Mouse (Mus musculus): ENCODE results near the gene Pramel1. TPM values are rescaled to one million over a fixed set of nuclear protein-coding genes. Genes with fewer than 3 reads are reported as not detected.

Gene Pramel1
- not detected in 4 replicates for total RNA-seq (2023)

DNA sequence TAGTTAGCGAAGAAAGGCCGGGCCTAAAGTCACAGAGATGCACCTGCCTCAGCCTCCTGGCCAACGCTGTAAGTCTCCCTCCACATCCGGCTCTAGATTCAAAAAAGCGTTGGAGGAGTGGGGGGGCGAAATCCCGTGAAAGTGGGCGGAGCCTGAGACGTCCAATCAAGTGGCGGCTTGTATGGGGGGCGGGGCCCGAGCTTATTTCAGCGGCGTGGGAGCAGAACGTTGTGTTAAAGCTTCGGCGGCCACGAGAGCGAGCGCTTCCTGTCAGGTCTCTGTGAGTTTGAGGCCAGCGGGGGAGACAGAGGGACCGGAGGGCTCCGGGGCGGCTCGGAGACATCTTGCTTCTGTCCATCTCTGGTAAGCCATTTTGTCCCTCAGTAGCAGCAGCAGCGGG is at the start of gene Pramel1:
Gene Pramel1, plus strand, starts transcription at position 248 of the 400 bp plus-strand sequence.

DNA sequence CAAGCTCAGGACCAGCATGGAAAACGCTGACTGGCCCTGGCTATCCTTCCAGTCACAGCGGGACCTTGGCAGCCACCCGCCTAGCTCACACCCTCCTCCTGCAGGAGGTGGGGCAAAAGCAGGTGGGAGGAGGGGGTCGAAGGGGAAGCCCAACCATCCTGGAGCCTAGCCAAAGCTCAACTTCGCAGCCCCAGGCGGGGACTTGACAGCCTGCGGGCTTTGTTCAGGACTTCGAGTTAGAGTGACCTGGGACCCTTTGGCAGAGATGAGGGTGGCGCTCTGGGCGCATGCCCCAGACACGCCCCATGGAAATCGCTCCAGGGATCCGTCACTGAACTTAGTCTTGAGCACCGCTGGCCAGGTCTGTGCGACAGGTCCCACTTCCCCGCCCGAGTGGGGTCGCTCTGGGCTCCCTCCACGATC is 44.7 kb upstream of the Pramel1 start, which contains the start of gene Lrrc38:
Gene Lrrc38, plus strand, starts transcription at position 274 of the 423 bp plus-strand sequence.

GRCm38 (mm10) chr4:143412219-143413092 is 18.2 kb downstream of the Pramel1 start, which contains the start of gene Pramef8:
TSS of gene Pramef8 (plus strand) at chr4:143412426.

Other genes with a start within 250 kb of the Pramel1 start
- 81.9 to 86.4 TPM (median 84.0 TPM) in 4 replicates for gene Prdm2, start 181.4 kb upstream of the Pramel1 start, total RNA-seq (2023)
- not detected in 4 replicates for gene Pdpn, start 94.9 kb upstream of the Pramel1 start, total RNA-seq (2023)
- gene Lrrc38, start 44.7 kb upstream of the Pramel1 start, total RNA-seq (2023) = not detected in 4 replicates
- gene Pramef8, start 18.0 kb downstream of the Pramel1 start, total RNA-seq (2023) = 64.5 to 79.0 TPM (median 66.2 TPM) in 4 replicates
- gene Oog4, start 55.9 kb downstream of the Pramel1 start, total RNA-seq (2023) = not detected in 4 replicates
- not detected in 4 replicates for gene Gm13043, start 116.9 kb downstream of the Pramel1 start, total RNA-seq (2023)
- not detected in 4 replicates for gene Gm13040, start 141.5 kb downstream of the Pramel1 start, total RNA-seq (2023)
- not detected in 4 replicates for gene BC080695, start 157.3 kb downstream of the Pramel1 start, total RNA-seq (2023)
- gene Gm13057, start 157.3 kb downstream of the Pramel1 start, total RNA-seq (2023) = not detected in 4 replicates
- gene Gm13083, start 220.6 kb downstream of the Pramel1 start, total RNA-seq (2023) = not detected in 4 replicates